Mouse (Mus musculus) MEL (cell line): ENCODE measurements around the gene Gpt2. TPM values are rescaled to one million over a fixed set of nuclear protein-coding genes. Genes with fewer than 3 reads are reported as not detected.
A peak's percentile ranks its signal among the peaks of the same experiment; 100 is the strongest.

Source experiments
- DNase-seq: peaks from one replicate; pipeline ENCODE4 v3.0.0; 2011; ENCODE audit warnings: low read depth, low spot score
- H3K27ac ChIP-seq: 2 replicates; pipeline ENCODE4 v1.5.1; 2012; ENCODE audit warnings: low read depth, mild to moderate bottlenecking, control low read depth, low read length, moderate library complexity; ENCODE audit not compliant: control insufficient read depth
- H3K27me3 ChIP-seq, 2 experiments: fragments of 150-350 bp in 1 of 2; sonication (generic) in 1 of 2; 2 replicates each; pipeline ENCODE4 v1.6.1; 2012; ENCODE audit warnings: low read length in 2 of 2, mild to moderate bottlenecking in 2 of 2, improper control_type of control experiment in 1 of 2, moderate library complexity in 1 of 2; ENCODE audit not compliant: insufficient read depth in 2 of 2, control insufficient read depth in 1 of 2
- H3K36me3 ChIP-seq, 2 experiments: 2 replicates each; pipeline ENCODE4 v1.6.1; 2012 to 2014; ENCODE audit warnings: low read length in 2 of 2, improper control_type of control experiment in 1 of 2, inconsistent platforms in 1 of 2, mild to moderate bottlenecking in 1 of 2; ENCODE audit not compliant: insufficient read depth in 2 of 2, control insufficient read depth in 1 of 2
- H3K4me1 ChIP-seq, 2 experiments: fragments of 150-350 bp in 1 of 2; sonication (generic) in 1 of 2; 2 replicates each; pipeline ENCODE4 v1.6.1; 2012; ENCODE audit warnings: low read length in 2 of 2, improper control_type of control experiment in 1 of 2, mild to moderate bottlenecking in 1 of 2; ENCODE audit not compliant: insufficient read depth in 2 of 2, control insufficient read depth in 1 of 2
- H3K4me3 ChIP-seq, 2 experiments: fragments of 150-350 bp in 1 of 2; sonication (generic) in 1 of 2; 2 replicates each; pipeline ENCODE4 v1.5.1; 2012; ENCODE audit warnings: low read depth in 2 of 2, low read length in 2 of 2, mild to moderate bottlenecking in 2 of 2, moderate library complexity in 2 of 2, control low read depth in 1 of 2, improper control_type of control experiment in 1 of 2; ENCODE audit not compliant: control insufficient read depth in 1 of 2, insufficient read depth in 1 of 2
- H3K79me2 ChIP-seq: 2 replicates; pipeline ENCODE4 v1.6.1; 2012; ENCODE audit warnings: mild to moderate bottlenecking, low read length, moderate library complexity; ENCODE audit not compliant: control insufficient read depth, poor library complexity, insufficient read depth
- H3K9ac ChIP-seq: 2 replicates; pipeline ENCODE4 v1.6.1; 2012; ENCODE audit warnings: low read depth, mild to moderate bottlenecking, control low read depth, low read length, moderate library complexity; ENCODE audit not compliant: control insufficient read depth, poor library complexity, severe bottlenecking
- H3K9me3 ChIP-seq: fragments of 150-350 bp; sonication (generic); replicated peaks from 2 replicates; pipeline ENCODE4 v1.6.1; 2012; ENCODE audit warnings: mild to moderate bottlenecking, low read length, improper control_type of control experiment, moderate library complexity; ENCODE audit not compliant: insufficient read depth
- BHLHE40 ChIP-seq: IDR thresholded peaks from 2 replicates; pipeline ENCODE4 v1.6.1; 2012; ENCODE audit warnings: low read depth, mild to moderate bottlenecking, inconsistent platforms, low read length, improper control_type of control experiment, borderline replicate concordance
- CHD2 ChIP-seq: IDR thresholded peaks from 2 replicates; pipeline ENCODE4 v1.6.1; 2011; ENCODE audit warnings: low read length, improper control_type of control experiment
- CTCF ChIP-seq, 3 experiments: IDR thresholded peaks in 2 of 3; conservative IDR thresholded peaks in 1 of 3; 2 replicates each; pipeline ENCODE4 v1.5.1; 2011 to 2012; ENCODE audit warnings: low read length in 3 of 3, low read depth in 2 of 3, mild to moderate bottlenecking in 2 of 3, improper control_type of control experiment in 1 of 3, inconsistent platforms in 1 of 3, mixed read lengths in 1 of 3, moderate library complexity in 1 of 3; ENCODE audit not compliant: control insufficient read depth in 1 of 3, insufficient read depth in 1 of 3, poor library complexity in 1 of 3, severe bottlenecking in 1 of 3
- EP300 ChIP-seq, 2 experiments: IDR thresholded peaks; 2 replicates each; pipeline ENCODE4 v1.6.1; 2011; ENCODE audit warnings: improper control_type of control experiment in 2 of 2, low read length in 2 of 2, low read depth in 1 of 2, mild to moderate bottlenecking in 1 of 2
- ETS1 ChIP-seq: IDR thresholded peaks from 2 replicates; pipeline ENCODE4 v1.6.1; 2012; ENCODE audit warnings: low read depth, mild to moderate bottlenecking, inconsistent platforms, low read length, improper control_type of control experiment, moderate library complexity
- GATA1 ChIP-seq: IDR thresholded peaks from 2 replicates; pipeline ENCODE4 v1.6.1; 2011; ENCODE audit warnings: low read depth, low read length, improper control_type of control experiment
- KAT2A ChIP-seq: conservative IDR thresholded peaks from 2 replicates; pipeline ENCODE4 v1.6.1; 2012; ENCODE audit warnings: low read depth, low read length, improper control_type of control experiment, inconsistent platforms
- MAFK ChIP-seq: IDR thresholded peaks from 2 replicates; pipeline ENCODE4 v1.6.1; 2011; ENCODE audit warnings: low read depth, mild to moderate bottlenecking, low read length, improper control_type of control experiment, borderline replicate concordance
- MAZ ChIP-seq: IDR thresholded peaks from 2 replicates; pipeline ENCODE4 v1.6.1; 2012; ENCODE audit warnings: low read depth, mild to moderate bottlenecking, inconsistent platforms, low read length, improper control_type of control experiment
- NRF1 ChIP-seq: IDR thresholded peaks from 2 replicates; pipeline ENCODE4 v1.6.1; 2014; ENCODE audit warnings: low read depth, mild to moderate bottlenecking, inconsistent platforms, low read length, improper control_type of control experiment, moderate library complexity; ENCODE audit not compliant: poor library complexity, insufficient read depth, severe bottlenecking
- POLR2A ChIP-seq, 2 experiments: IDR thresholded peaks; 2 replicates each; pipeline ENCODE4 v1.6.1; 2011 to 2012; ENCODE audit warnings: low read length in 2 of 2, mild to moderate bottlenecking in 2 of 2, control low read depth in 1 of 2, improper control_type of control experiment in 1 of 2, low read depth in 1 of 2, moderate library complexity in 1 of 2; ENCODE audit not compliant: control insufficient read depth in 1 of 2, insufficient read depth in 1 of 2, poor library complexity in 1 of 2
- RCOR1 ChIP-seq: IDR thresholded peaks from 2 replicates; pipeline ENCODE4 v1.6.1; 2012; ENCODE audit warnings: low read depth, mild to moderate bottlenecking, inconsistent platforms, low read length, improper control_type of control experiment
- SIN3A ChIP-seq: IDR thresholded peaks from 2 replicates; pipeline ENCODE4 v1.6.1; 2012; ENCODE audit warnings: low read length, improper control_type of control experiment, inconsistent platforms
- TAL1 ChIP-seq: IDR thresholded peaks from 2 replicates; pipeline ENCODE4 v1.6.1; 2012; ENCODE audit warnings: mild to moderate bottlenecking, inconsistent platforms, low read length, moderate library complexity, mixed read lengths
- TBP ChIP-seq: IDR thresholded peaks from 2 replicates; pipeline ENCODE4 v1.8.0; 2011; ENCODE audit warnings: low read depth, low read length, improper control_type of control experiment
- USF2 ChIP-seq, 2 experiments: IDR thresholded peaks; 2 replicates each; pipeline ENCODE4 v1.6.1; 2011 to 2012; ENCODE audit warnings: improper control_type of control experiment in 2 of 2, low read length in 2 of 2, borderline replicate concordance in 1 of 2, inconsistent platforms in 1 of 2, low read depth in 1 of 2, mild to moderate bottlenecking in 1 of 2; ENCODE audit not compliant: insufficient read depth in 1 of 2
- ZC3H11A ChIP-seq: IDR thresholded peaks from 2 replicates; pipeline ENCODE4 v1.6.1; 2012; ENCODE audit warnings: low read depth, mild to moderate bottlenecking, inconsistent platforms, low read length, improper control_type of control experiment
- ZKSCAN1 ChIP-seq: IDR thresholded peaks from 2 replicates; pipeline ENCODE4 v1.6.1; 2012; ENCODE audit warnings: low read depth, mild to moderate bottlenecking, inconsistent platforms, low read length, improper control_type of control experiment, moderate library complexity
- ZMIZ1 ChIP-seq: IDR thresholded peaks from 2 replicates; pipeline ENCODE4 v1.6.1; 2012; ENCODE audit warnings: low read depth, mild to moderate bottlenecking, inconsistent platforms, low read length, improper control_type of control experiment, moderate library complexity
- polyA plus RNA-seq, 2 experiments: library from polyadenylated mRNA; stranded (reverse) in 1 of 2; unstranded in 1 of 2; fragments of >175 nt in 1 of 2; fragments of >200 nt in 1 of 2; gene quantifications; 2 replicates each; pipeline versions ENCODE4 v1.2.1 to v1.2.4; 2012; ENCODE audit warnings: low replicate concordance in 2 of 2, low read depth in 1 of 2; ENCODE audit not compliant: insufficient read length in 2 of 2, insufficient read depth in 1 of 2, missing spikeins in 1 of 2
- total RNA-seq: library from RNA; depleted of rRNA; stranded (reverse); fragments of 300-350 nt; gene quantifications from 2 replicates; pipeline ENCODE4 v1.2.3, GENCODE M21; 2012

Gene Gpt2
- total and polyA plus RNA-seq, 3 experiments: 10.2 to 25.3 TPM; not detected in 1

- TF ChIP-seq ZC3H11A (no peak), SIN3A (0 out of 2 replicates have a peak, but pooled peaks have one; percentile 28), CHD2 (no peak), ZMIZ1 (no peak), TBP (no peak)
- TF ChIP-seq, all 39 proteins: peak for 9
Observed at GRCm38 (mm10) chr8:85530717-85531116, 38.3 kb downstream of the Gpt2 start (continued).

DNA sequence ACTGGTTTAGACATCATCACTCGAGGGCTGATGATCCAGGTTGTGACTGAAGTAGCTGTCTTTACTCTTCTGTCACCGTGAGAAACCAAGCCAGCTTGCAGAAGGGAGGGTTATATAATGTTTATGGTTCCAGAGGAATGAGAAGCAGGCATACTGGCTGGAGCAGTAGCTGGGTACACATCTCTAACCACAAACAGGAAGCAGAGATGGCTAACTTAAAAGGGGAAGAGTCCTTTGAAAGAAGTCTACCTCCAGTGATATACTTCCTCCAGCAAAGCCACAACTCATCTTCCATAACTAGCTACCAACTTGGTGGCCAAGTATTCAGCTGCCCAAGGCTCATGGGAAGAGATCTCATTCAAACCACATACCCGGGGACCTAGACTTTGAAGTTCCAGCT, 39.1 kb downstream of the Gpt2 start:
- no peak overlapping the region for H3K9ac ChIP-seq
- H3K79me2 ChIP-seq: no peaks in the 10 kb centered on the region
- H3K9me3 ChIP-seq: no peaks in the 10 kb centered on the region
- no peaks in the 10 kb centered on the region for H3K27me3 ChIP-seq
- DNase-seq: peak; percentile 81
- no peak overlapping the region for H3K4me3 ChIP-seq
- peaks cover 0 to 30% of the 10 kb centered on the region in 2 experiments; a peak in 2 of 4 replicates for H3K36me3 ChIP-seq
- H3K27ac ChIP-seq: peak overlapping the region; percentile 22; the same call in 1 of the 2 replicates
- TF ChIP-seq KAT2A (no peak), GATA1 (0 out of 2 replicates have a peak, but pooled peaks have one; percentile 10), TBP (0 out of 2 replicates have a peak, but pooled peaks have one; percentile 31), ETS1 (0 out of 2 replicates have a peak, but pooled peaks have one; percentile 21), EP300 (IDR thresholded peaks at IDR 0.05; ENCODE audit: low read depth in 1 of 2, low read length in 2 of 2) (peak; percentile 42 to 65; a peak in 2 of 4 replicates)
- TF ChIP-seq, all 39 proteins: peak for 4
- peaks cover 14 to 29% of the 10 kb centered on the region in 2 experiments for H3K4me1 ChIP-seq

GRCm38 (mm10) chr8:85532843-85533242, 40.5 kb downstream of the Gpt2 start:
- Histone ChIP-seq H3K27ac (peak overlapping the region; percentile 30; the same call in 1 of the 2 replicates), H3K4me1 (peaks cover 20 to 33% of the 10 kb centered on the region in 2 experiments), H3K9me3 (no peaks in the 10 kb centered on the region), H3K79me2 (no peaks in the 10 kb centered on the region), H3K27me3 (no peaks in the 10 kb centered on the region), H3K9ac (no peak overlapping the region), H3K36me3 (peaks cover 8 to 43% of the 10 kb centered on the region in 2 experiments), H3K4me3 (no peak overlapping the region)
- DNase-seq: peak; percentile 63
- TF ChIP-seq MAFK (peak; percentile 86; the same call in 1 of the 2 replicates), GATA1 (no peak)

DNA sequence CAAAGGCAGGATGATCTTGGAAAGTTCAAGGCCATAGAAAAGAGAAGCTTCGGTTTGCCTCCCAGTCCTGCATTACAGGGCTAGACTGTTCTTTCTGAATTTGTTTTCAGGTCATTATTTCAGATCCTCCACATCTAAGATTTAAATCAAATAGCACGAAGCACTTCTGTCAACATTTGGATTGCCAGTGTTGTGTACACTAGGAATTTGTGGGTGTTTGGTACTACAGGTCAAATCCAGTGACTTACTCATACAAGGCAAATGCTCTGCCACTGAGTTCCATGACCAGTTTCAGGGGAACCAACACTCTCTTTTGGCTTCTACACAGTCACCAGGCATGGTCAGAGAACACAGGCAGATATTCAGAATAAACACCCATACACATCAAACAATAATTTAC, 41.1 kb downstream of the Gpt2 start:
- Histone ChIP-seq H3K79me2 (no peaks in the 10 kb centered on the region), H3K4me1 (peaks cover 20 to 36% of the 10 kb centered on the region in 2 experiments), H3K27ac (no peak overlapping the region), H3K27me3 (no peaks in the 10 kb centered on the region), H3K4me3 (no peak overlapping the region), H3K9me3 (no peaks in the 10 kb centered on the region), H3K36me3 (peaks cover 14 to 46% of the 10 kb centered on the region in 2 experiments), H3K9ac (no peak overlapping the region)
- DNase-seq: no peak
- no peak for TF ChIP-seq TAL1
- TF ChIP-seq POLR2A (IDR thresholded peaks at IDR 0.05; ENCODE audit: control insufficient read depth in 1 of 2, insufficient read depth in 1 of 2, low read depth in 1 of 2, low read length in 2 of 2, poor library complexity in 1 of 2): no peak
- TF ChIP-seq CTCF (IDR thresholded peaks at IDR 0.05 in 2 of 3, conservative IDR thresholded peaks at IDR 0.05 in 1 of 3; ENCODE audit: control insufficient read depth in 1 of 3, insufficient read depth in 1 of 3, low read depth in 2 of 3, low read length in 3 of 3, poor library complexity in 1 of 3, severe bottlenecking in 1 of 3): no peak
- no peak for TF ChIP-seq BHLHE40
- TF ChIP-seq EP300 (IDR thresholded peaks at IDR 0.05; ENCODE audit: low read depth in 1 of 2, low read length in 2 of 2): no peak
- TF ChIP-seq RCOR1: no peak
- no peak for TF ChIP-seq ZKSCAN1
- no peak for TF ChIP-seq NRF1
- TF ChIP-seq GATA1: no peak
- TF ChIP-seq ETS1: no peak
- no peak for TF ChIP-seq USF2 (IDR thresholded peaks at IDR 0.05; ENCODE audit: borderline replicate concordance in 1 of 2, insufficient read depth in 1 of 2, low read depth in 1 of 2, low read length in 2 of 2)
- no peak for TF ChIP-seq KAT2A
- TF ChIP-seq MAZ: no peak
